Mouse (Mus musculus): ENCODE data around the gene Ttll6.

GRCm38 (mm10) chr11:96130606-96131005, 3.0 kb upstream of the Ttll6 start:
- TF ChIP-seq CTCF (IDR thresholded peaks at IDR 0.05; ENCODE audit: extremely low read depth, insufficient read length, insufficient replicate concordance, low read depth, low read length) (no peak), POLR2A (IDR thresholded peaks at IDR 0.05; ENCODE audit: low read depth, low read length) (no peak)

Measured in small intestine, adult 2 months (tissue).